Mouse (Mus musculus) cerebellum, adult 2 months (tissue): ENCODE measurements at regions not wholly inside any gene's neighbourhood (a gene's known extent, or its start where the extent isn't known, plus 50 kb on each side); places are given as distances from the start of the nearest gene placed in this dataset.

Source experiments
- DNase-seq, 2 experiments: peaks; one replicate each; pipeline ENCODE4 v3.0.0; 2021
- H3K27ac ChIP-seq: fragments of 200-500 bp; 2 replicates; pipeline ENCODE4 v1.5.1; 2012; ENCODE audit warnings: low read length, control low read depth, inconsistent platforms; ENCODE audit not compliant: insufficient read depth
- H3K27me3 ChIP-seq: fragments of 200-500 bp; 2 replicates; pipeline ENCODE4 v1.6.1; 2012; ENCODE audit warnings: inconsistent platforms, mild to moderate bottlenecking, low read length, moderate library complexity; ENCODE audit not compliant: control insufficient read depth, insufficient read depth
- H3K4me1 ChIP-seq: fragments of 200-500 bp; 2 replicates; pipeline ENCODE4 v1.6.1; 2011; ENCODE audit warnings: low read length; ENCODE audit not compliant: control insufficient read depth, insufficient read depth
- H3K4me3 ChIP-seq: fragments of 200-500 bp; replicated peaks from 2 replicates; pipeline ENCODE3; 2011; ENCODE audit warnings: mild to moderate bottlenecking, low read depth, low read length, control low read depth; ENCODE audit not compliant: insufficient read depth
- CTCF ChIP-seq: fragments of 200-500 bp; IDR thresholded peaks from 2 replicates; pipeline ENCODE4 v1.5.1; 2011; ENCODE audit warnings: low read depth, mild to moderate bottlenecking, control low read depth, low read length, moderate library complexity, borderline replicate concordance; ENCODE audit not compliant: insufficient read depth
- POLR2A ChIP-seq: fragments of 200-500 bp; IDR thresholded peaks from 2 replicates; pipeline ENCODE4 v1.6.1; 2011; ENCODE audit warnings: low read length, control low read depth, borderline replicate concordance; ENCODE audit not compliant: insufficient read depth
- WGBS: fragments of 180-500 bp; shearing (Covaris S2); methylation state at CpG from one replicate; pipeline ENCODE4 v1.1.7; 2018; 5-methylcytosine and 5-hydroxymethylcytosine counted together

DNA sequence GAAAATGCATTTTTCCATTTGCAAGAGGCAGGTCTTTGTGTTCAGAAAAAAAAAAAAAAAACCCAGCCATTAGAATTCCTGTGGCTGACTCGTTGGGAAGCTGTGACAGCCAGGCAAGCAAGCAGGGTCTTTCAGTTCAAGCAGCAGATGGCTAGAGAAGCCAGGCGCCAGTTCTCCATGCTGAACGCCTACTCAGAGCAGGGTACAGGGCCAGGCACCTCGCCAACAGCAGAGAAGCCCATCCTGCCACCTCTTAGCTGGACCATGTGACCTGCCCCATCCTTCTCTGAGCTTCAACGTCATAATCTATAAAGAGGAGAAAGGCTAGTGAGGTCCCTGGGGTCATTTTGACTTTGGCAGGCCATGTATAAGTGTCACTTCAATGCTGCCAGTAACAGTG is 61.8 kb upstream of the Cplx2 start:
- 7% methylated on average over 5 of the region's 5 CpGs for WGBS

GRCm38 (mm10) chr13:54310144-54310543 is 61.0 kb upstream of the Cplx2 start:
- DNase-seq = no peak
- Histone ChIP-seq H3K4me3 (no peak overlapping the region), H3K4me1 (peaks cover 61% of the 10 kb centered on the region), H3K27ac (peak overlapping the region; percentile 81), H3K27me3 (no peaks in the 10 kb centered on the region)
- TF ChIP-seq POLR2A (no peak), CTCF (no peak)
- 48% methylated on average over 4 of the region's 4 CpGs for WGBS

More for the DNA sequence above, 61.8 kb upstream of the Cplx2 start:
- peaks cover 64% of the 10 kb centered on the region for H3K4me1 ChIP-seq
- no peak overlapping the region for H3K4me3 ChIP-seq
- peak; percentile 88 to 95 for DNase-seq
- H3K27me3 ChIP-seq = no peaks in the 10 kb centered on the region
- TF ChIP-seq CTCF (no peak), POLR2A (peak; percentile 15; the same call in 1 of the 2 replicates)
- peak overlapping the region; percentile 81 for H3K27ac ChIP-seq

GRCm38 (mm10) chr13:54311327-54312026 is 59.7 kb upstream of the Cplx2 start:
- H3K27ac ChIP-seq = peak overlapping the region; percentile 56
- TF ChIP-seq POLR2A = no peak
- no peak for TF ChIP-seq CTCF
- peaks cover 51% of the 10 kb centered on the region for H3K4me1 ChIP-seq
- 56% methylated on average over 4 of the region's 4 CpGs for WGBS
- H3K27me3 ChIP-seq = no peaks in the 10 kb centered on the region
- H3K4me3 ChIP-seq = no peak overlapping the region
- DNase-seq = no peak

DNA sequence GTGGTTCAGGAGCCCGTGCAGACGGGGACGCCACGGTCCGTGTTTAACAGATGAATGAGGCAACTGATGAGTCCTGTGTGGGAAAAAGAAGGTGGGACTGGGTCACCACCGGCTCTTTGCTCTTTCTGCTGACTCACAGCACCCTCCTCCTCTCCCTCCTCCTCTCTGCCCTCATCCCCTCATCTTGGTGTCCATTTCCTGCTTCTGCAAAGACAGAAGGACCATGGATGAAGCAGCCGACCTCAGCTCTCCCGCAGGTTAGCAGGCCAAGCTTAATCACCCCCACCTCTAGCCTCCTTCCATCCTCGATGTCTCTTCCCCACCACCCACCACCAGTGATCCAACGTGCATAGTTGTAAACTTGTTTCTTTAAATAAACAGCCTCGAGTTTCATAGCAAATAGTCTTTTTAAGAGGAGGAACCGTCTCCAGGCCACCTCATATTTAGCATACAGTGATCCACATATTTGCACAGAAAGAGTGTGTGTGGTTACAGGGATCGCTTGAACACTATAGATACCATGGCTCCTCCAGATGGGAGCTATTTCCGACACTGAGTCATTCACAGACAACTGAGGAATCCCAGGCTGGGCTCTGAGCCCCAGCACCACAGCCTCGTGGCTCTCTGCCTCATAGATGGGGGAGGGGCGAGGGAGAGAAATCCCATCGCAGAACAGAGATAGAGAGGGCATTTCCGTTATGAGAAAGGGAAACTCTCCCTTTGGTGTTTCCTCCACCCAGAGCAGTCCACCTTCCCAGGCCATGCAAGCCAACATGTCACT is 58.6 kb upstream of the Cplx2 start:
- 58% methylated on average over 18 of the region's 18 CpGs for WGBS
- H3K27me3 ChIP-seq = no peaks in the 10 kb centered on the region
- TF ChIP-seq POLR2A (no peak), CTCF (no peak)
- H3K27ac ChIP-seq = peak overlapping the region; percentile 6
- peak; percentile 63 to 79 for DNase-seq
- no peak overlapping the region for H3K4me3 ChIP-seq
- peaks cover 44% of the 10 kb centered on the region for H3K4me1 ChIP-seq

GRCm38 (mm10) chr13:54315333-54315732 is 55.8 kb upstream of the Cplx2 start:
- TF ChIP-seq POLR2A = no peak
- TF ChIP-seq CTCF = no peak
- 38% methylated on average over 3 of the region's 3 CpGs for WGBS
- no peak overlapping the region for H3K27ac ChIP-seq
- H3K4me1 ChIP-seq = peaks cover 26% of the 10 kb centered on the region
- H3K27me3 ChIP-seq = no peaks in the 10 kb centered on the region
- no peak overlapping the region for H3K4me3 ChIP-seq
- no peak for DNase-seq

- Histone ChIP-seq H3K27me3 (no peaks in the 10 kb centered on the region), H3K27ac (no peak overlapping the region), H3K4me1 (peaks cover 16% of the 10 kb centered on the region), H3K4me3 (no peak overlapping the region)
- TF ChIP-seq CTCF (no peak), POLR2A (no peak)
- DNase-seq = peak in 1 of 2 experiments; percentile 57
- 77% methylated on average over 6 of the region's 6 CpGs for WGBS
Observed at GRCm38 (mm10) chr13:54316907-54317306, 54.2 kb upstream of the Cplx2 start.

GRCm38 (mm10) chr13:54318161-54318560 is 53.0 kb upstream of the Cplx2 start:
- no peak overlapping the region for H3K27ac ChIP-seq
- TF ChIP-seq POLR2A (no peak), CTCF (no peak)
- no peak overlapping the region for H3K4me3 ChIP-seq
- DNase-seq = no peak
- H3K4me1 ChIP-seq = peaks cover 9% of the 10 kb centered on the region
- H3K27me3 ChIP-seq = no peaks in the 10 kb centered on the region
- WGBS = 75% methylated on average over 4 of the region's 4 CpGs

DNA sequence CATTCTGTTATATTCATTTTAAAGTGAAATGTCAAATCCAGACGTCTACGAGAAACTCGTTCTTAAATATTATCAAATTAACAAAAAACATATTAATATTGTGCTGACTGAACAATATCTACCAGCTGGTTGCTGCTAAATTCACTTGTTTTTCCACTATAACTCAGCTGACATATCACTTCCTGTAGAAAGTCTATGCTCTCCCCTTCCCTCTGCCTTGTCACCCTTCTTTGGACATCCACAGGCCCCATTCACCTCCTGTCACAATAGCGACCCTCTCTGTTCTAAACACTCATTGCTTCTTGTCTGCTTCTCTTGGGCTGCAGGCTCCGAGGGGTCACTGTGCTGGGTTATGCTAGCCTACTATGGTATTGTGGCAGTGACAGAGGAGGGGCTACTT is 52.5 kb upstream of the Cplx2 start:
- H3K27ac ChIP-seq = no peak overlapping the region
- H3K4me1 ChIP-seq = peaks cover 10% of the 10 kb centered on the region
- H3K27me3 ChIP-seq = no peaks in the 10 kb centered on the region
- TF ChIP-seq CTCF (no peak), POLR2A (no peak)
- DNase-seq = no peak
- H3K4me3 ChIP-seq = no peak overlapping the region
- WGBS = 89% methylated on average over 5 of the region's 5 CpGs
